Mouse (Mus musculus): ENCODE data around the gene Galns.

DNA sequence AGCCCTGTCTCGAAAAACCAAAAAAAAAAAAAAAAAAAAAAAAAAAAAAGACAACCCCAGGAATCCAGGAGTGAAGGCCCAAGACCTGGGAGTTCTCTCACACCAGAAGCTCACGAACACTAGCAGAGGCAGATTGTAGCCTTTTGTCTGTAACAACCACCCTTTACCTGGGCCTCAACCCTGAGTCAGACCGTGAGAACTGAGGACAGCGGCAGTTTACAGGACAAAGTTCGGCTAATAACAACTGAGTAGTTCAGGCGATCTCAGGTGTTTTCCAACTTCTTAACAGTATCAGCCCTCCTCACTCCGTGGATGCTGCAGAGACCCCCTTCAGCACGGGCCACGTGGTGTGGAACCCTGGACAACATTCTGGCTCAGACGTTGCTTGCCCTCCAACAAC is 24.5 kb downstream of the Galns start:
- TF ChIP-seq CTCF (IDR thresholded peaks at IDR 0.05; ENCODE audit: low read depth): no peak
- TF ChIP-seq EP300 (IDR thresholded peaks at IDR 0.05; ENCODE audit: low read depth): no peak

All from liver, postnatal 0 days (tissue).